In genomic region chr9:89288037-89288436, GRCm38 (mm10) we compare ENCODE assay signal across 24 mouse cellular contexts.
DNase-seq lines count a peak whose midpoint lies in the region; ATAC-seq lines count a peak whose summit lies in the region.
"Had no signal": no experiment of that assay in that cellular context is flagged by ENCODE, and none has a peak within 500 bp of the region (broad histone marks: within the 10 kb centered on the region; RNA-seq: fewer than 3 reads in every experiment).

No protein-coding gene starts in this region.

- ATAC-seq in midbrain, embryonic 11.5 days (ENCODE audit: low FRiP score): peak; percentile 67; the same call in 1 of the 2 replicates
- ATAC-seq in midbrain, embryonic 15.5 days (replicated peaks): no peak
- ATAC-seq: activated CD4-positive, CD25-positive, alpha-beta regulatory T cell, adult 4 months; CD4-positive, CD25-positive, alpha-beta regulatory T cell, adult 4 months; forebrain, embryonic 13.5 days; forebrain, embryonic 15.5 days; Patski had no signal

- WGBS in midbrain, embryonic 11.5 days: 30% methylated on average over 2 of the region's 2 CpGs
- 29% methylated on average over 2 of the region's 2 CpGs for WGBS in midbrain, embryonic 15.5 days

- H3K4me3 ChIP-seq in midbrain, embryonic 11.5 days (ENCODE audit: low read depth, low read length): no peak overlapping the region
- H3K4me3 ChIP-seq in midbrain, embryonic 15.5 days: no peak overlapping the region
- H3K4me3 ChIP-seq: embryonic facial prominence, embryonic 10.5 days; embryonic facial prominence, embryonic 12.5 days; forebrain, embryonic 13.5 days; forebrain, embryonic 15.5 days had no signal

- intact Hi-C loops in heart, postnatal 36 days (cut with DNase I): no loop called here

- no peaks in the 10 kb centered on the region for H3K9me3 ChIP-seq in midbrain, embryonic 11.5 days (ENCODE audit: control insufficient read depth, low read length)
- no peaks in the 10 kb centered on the region for H3K9me3 ChIP-seq in midbrain, embryonic 15.5 days
- H3K9me3 ChIP-seq: embryonic facial prominence, embryonic 10.5 days; embryonic facial prominence, embryonic 12.5 days; forebrain, embryonic 13.5 days; forebrain, embryonic 15.5 days; G1E had no signal

- 0 out of 2 replicates have a peak, but pooled peaks cover 3% of the 10 kb centered on the region for H3K4me1 ChIP-seq in midbrain, embryonic 11.5 days (ENCODE audit: control insufficient read depth, insufficient read depth, low read length)
- no peaks in the 10 kb centered on the region for H3K4me1 ChIP-seq in midbrain, embryonic 15.5 days
- H3K4me1 ChIP-seq: embryonic facial prominence, embryonic 10.5 days; embryonic facial prominence, embryonic 12.5 days; forebrain, embryonic 13.5 days; forebrain, embryonic 15.5 days had no signal

- no peak overlapping the region for H3K27ac ChIP-seq in midbrain, embryonic 11.5 days (ENCODE audit: low read depth, low read length)
- no peak overlapping the region for H3K27ac ChIP-seq in midbrain, embryonic 15.5 days
- H3K27ac ChIP-seq: embryonic facial prominence, embryonic 10.5 days; embryonic facial prominence, embryonic 12.5 days; forebrain, embryonic 13.5 days; forebrain, embryonic 15.5 days had no signal

- no peaks in the 10 kb centered on the region for H3K27me3 ChIP-seq in midbrain, embryonic 11.5 days (ENCODE audit: control insufficient read depth, insufficient read depth, low read length)
- H3K27me3 ChIP-seq in midbrain, embryonic 15.5 days (replicated peaks): no peaks in the 10 kb centered on the region
- H3K27me3 ChIP-seq: CH12.LX; embryonic facial prominence, embryonic 12.5 days; forebrain, embryonic 13.5 days; forebrain, embryonic 15.5 days; Patski had no signal

- DNase-seq in heart, adult 11 months: peak; percentile 2
- no peak for DNase-seq in heart, postnatal 36 days
- no peak for DNase-seq in midbrain, embryonic 11.5 days (ENCODE audit: low spot score, missing footprints)
- DNase-seq in retina, postnatal 1 day: peak; percentile 47
- DNase-seq in retina, embryonic 14.5 days (ENCODE audit: low spot score): no peak
- DNase-seq: adrenal gland, adult 8-10 months; adrenal gland, postnatal 14 days; adrenal gland, postnatal 36 days; B cell, adult 2 months; cerebellum, adult 11-12 months; cerebellum, adult 2 months; cerebellum, adult 9-10 months; cerebellum, postnatal 10 days; cerebellum, postnatal 25 days had no signal

- H3K9ac ChIP-seq in midbrain, embryonic 11.5 days (ENCODE audit: low read length): no peak overlapping the region
- no peak overlapping the region for H3K9ac ChIP-seq in midbrain, embryonic 15.5 days
- H3K9ac ChIP-seq: embryonic facial prominence, embryonic 12.5 days; forebrain, embryonic 13.5 days; forebrain, embryonic 15.5 days had no signal

- no peak overlapping the region for H3K4me2 ChIP-seq in midbrain, embryonic 11.5 days
- H3K4me2 ChIP-seq in midbrain, embryonic 15.5 days: no peak overlapping the region
- H3K4me2 ChIP-seq: embryonic facial prominence, embryonic 12.5 days; forebrain, embryonic 13.5 days; forebrain, embryonic 15.5 days had no signal

- no peaks in the 10 kb centered on the region for H3K36me3 ChIP-seq in midbrain, embryonic 11.5 days (ENCODE audit: control insufficient read depth, insufficient read depth, low read length)
- no peaks in the 10 kb centered on the region for H3K36me3 ChIP-seq in midbrain, embryonic 15.5 days (replicated peaks)
- H3K36me3 ChIP-seq: embryonic facial prominence, embryonic 10.5 days; embryonic facial prominence, embryonic 12.5 days; forebrain, embryonic 15.5 days; G1E had no signal

Comparison
In these comparisons a context has a peak if more than half of its experiments do, and no peak if none do; other contexts are left out.
1. DNase-seq: peak in heart, adult 11 months (single experiment) and retina, postnatal 1 day (single experiment); none in heart, postnatal 36 days (0 of 2), midbrain, embryonic 11.5 days (single experiment) and retina, embryonic 14.5 days (single experiment).